Mouse (Mus musculus) granulocyte monocyte progenitor cell, adult 5-6 weeks (primary cell): ENCODE results near the gene Glrx3. TPM values are rescaled to one million over a fixed set of nuclear protein-coding genes. Genes with fewer than 3 reads are reported as not detected.

ENCODE experiments used
- ATAC-seq: replicated peaks from 2 replicates; pipeline ENCODE4 v1.8.0; 2016; ENCODE audit warnings: mild to moderate bottlenecking, moderate TSS enrichment, inconsistent platforms; ENCODE audit not compliant: poor library complexity, severe bottlenecking
- total RNA-seq, 2 experiments: library from RNA; stranded (forward) in 1 of 2; stranded (reverse) in 1 of 2; fragments of 200-712, 200-1000 nt in 1 of 2; fragments of >200 nt in 1 of 2; fragmentation: Nextera tagmentation in 1 of 2; gene quantifications; 2 replicates each; pipeline ENCODE4 v1.2.3; 2014 to 2017

The Glrx3 gene
- total RNA-seq, 2 experiments from 2014 or later = 124 to 181 TPM

DNA sequence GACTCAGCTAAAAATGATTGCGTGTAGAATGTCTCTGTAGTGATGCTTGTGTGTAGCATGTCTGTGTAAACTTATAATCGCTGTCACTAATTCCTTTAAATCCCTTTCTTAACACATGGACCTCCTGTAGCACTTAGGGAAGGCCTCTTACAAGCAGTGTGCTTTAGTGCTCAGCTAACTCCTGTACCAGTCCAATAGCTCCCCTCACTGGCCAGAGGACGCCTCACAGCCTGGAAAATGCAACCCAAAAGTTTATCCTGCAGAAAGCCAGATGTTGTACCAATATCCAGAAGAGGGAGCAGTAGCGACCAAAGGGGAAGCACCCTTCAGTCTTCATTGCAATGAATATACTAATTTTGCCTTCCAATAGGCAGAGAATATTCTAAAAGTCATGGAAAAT lies 30.8 kb downstream of the Glrx3 start:
- peak; percentile 58; the same call in 1 of the 2 replicates for ATAC-seq

DNA sequence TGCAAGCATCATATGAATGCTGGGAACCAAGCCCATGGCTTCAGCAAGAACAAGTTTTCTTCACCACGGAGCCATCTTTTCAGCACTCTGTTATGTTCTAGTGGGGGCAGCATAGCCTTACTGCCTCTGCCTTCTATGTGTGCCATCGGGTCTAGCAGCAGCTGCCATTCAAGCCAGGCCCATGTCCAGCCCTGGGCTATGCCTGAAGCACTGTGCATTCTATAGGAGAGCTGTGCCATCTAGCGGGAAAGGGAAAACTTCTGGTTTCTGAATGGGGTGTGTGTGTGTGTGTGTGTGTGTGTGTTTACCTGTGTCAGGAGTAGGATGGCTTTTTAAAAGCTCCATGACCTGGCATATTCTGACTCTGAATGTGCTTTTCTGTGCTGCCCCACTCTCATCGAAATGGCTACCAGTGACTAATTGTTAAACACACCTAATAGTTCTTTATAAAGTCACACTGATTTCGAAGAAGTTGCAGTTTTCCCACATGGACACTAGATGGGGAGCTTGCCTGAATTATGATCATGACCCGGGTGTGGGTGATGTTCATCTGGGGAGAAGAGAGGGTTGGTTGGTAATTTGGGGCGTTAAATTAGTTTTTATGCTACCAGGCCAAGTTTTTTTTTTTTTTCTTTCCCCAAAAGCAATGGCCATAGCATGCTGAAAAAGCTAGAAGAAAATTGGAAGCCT lies 34.2 kb downstream of the Glrx3 start:
- ATAC-seq = peak; percentile 42; the same call in 1 of the 2 replicates

DNA sequence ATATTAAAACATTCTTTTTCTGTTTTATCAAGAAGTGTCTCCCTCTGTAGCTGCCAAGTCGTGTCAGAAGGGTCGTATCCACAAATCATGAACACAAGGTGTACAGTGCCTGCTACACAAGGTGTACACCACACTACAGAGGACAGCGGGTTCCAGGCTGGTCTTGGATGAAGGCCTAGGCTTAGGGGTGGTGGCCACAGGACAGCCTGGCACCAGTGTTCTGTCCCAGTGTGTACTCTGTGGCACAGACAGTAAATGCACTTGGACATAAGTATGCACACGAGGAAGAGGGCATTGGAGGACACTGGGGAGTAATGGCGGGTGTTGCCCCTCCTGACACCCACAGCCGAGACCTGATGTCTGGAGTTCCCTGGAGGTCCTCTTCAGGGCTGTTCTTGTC lies 34.7 kb downstream of the Glrx3 start:
- no peak; the same call in 1 of the 2 replicates for ATAC-seq

DNA sequence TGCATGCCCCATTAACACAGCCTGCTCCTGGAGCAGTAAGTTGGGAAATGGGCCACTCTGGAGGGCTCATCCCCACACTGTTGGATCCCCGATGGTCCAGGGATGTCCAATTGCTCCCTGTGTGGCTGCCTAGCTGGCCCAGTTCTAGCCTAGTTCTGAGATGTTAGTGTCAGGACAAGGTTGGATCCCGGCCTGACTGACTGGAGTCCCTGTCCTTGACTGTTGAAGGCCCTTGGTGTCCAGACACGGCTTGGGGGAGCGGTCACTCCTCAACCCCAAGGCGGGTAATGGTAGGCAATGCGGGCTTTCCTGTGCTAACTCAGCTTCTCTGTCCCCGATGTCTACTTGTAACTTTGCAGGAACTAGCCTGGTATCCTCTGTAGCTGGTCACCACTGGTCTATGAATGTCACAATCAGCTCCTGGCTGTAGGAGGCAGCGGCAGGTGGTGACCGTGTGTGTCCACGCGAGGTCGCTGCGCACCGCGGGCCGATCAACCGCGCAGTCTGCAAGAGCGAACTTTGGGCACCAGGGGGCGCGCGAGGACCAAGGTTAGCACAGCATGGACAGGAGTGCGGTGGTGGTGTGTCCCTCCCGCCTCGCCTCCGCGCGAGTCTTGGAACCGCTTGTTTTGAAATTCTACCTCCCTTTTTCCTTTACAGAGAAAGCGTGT lies 40.7 kb downstream of the Glrx3 start:
- ATAC-seq = peak; percentile 99

DNA sequence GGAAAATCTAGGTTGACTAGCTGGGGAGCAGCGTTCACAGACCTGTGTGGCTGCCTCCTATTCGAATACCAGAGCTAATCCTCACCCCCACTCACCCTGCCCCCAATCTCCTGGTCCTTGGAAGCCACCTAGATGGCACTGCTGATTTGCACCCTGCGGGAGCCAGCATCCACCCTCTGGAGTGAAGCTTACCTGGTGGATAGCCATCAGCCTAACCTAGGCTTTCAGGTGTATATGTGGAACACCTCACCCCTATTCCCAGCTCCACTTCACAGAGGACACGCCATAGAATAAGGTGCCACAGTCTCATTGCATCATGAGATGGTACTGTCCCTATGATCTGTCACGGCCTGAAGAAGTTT lies 41.2 kb downstream of the Glrx3 start:
- peak; percentile 23 for ATAC-seq

DNA sequence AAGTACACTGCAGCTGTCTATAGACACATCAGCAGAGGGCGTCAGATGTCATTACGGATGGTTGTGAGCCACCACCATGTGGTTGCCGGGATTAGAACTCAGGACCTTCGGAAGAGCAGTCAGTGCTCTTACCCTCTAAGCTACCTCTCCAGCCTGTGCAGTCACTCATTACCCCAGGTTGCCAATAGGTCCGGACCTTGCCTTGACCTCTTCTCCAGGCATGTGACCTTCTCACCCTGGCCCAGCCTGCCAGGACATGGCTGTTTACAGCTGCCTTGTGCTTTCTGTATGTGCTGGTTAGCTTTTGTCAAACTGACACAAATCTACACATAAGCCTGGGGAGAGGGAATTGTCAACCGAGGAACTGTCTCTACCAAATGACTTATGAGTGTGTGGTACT lies 43.4 kb downstream of the Glrx3 start:
- no peak for ATAC-seq

DNA sequence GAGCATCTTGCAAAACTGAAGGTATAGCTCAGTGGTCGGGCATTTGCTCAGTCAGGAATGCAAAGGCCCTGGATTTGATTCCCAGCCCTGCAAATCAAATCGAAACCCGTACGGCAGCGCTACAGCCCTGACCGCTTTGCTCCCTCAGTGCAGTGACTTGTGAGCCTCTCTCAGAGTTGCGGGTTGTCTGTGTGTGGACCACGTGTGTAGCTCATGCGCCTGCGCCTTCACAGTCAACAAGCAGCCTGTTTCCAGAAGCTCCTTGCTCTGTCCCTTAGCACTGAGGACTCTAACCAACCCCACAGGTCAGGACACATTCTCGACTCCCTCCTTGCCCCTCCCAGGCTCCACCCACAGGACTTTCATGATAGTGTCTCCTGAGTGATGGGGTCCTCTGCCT lies 46.6 kb downstream of the Glrx3 start:
- ATAC-seq = no peak

DNA sequence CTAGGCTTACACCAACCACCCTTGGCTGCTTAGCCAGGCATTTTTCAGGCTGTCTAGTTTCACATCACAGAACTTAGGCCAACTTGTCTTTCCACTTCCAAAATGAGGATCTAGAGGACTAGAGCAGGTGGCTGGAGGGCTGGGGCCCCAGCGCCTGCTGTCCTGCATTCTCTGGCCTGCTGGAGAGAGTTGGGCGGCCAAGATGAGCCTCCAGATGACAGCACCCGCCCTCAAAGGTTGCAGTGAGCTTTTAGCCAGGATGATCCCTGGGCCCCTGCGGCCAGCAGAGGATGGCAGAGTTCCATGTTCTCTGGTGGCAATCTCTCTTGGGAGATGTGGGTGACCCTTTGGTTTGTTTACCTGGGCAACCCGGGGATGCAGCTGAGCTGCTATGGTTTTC lies 51.0 kb downstream of the Glrx3 start:
- ATAC-seq = no peak

DNA sequence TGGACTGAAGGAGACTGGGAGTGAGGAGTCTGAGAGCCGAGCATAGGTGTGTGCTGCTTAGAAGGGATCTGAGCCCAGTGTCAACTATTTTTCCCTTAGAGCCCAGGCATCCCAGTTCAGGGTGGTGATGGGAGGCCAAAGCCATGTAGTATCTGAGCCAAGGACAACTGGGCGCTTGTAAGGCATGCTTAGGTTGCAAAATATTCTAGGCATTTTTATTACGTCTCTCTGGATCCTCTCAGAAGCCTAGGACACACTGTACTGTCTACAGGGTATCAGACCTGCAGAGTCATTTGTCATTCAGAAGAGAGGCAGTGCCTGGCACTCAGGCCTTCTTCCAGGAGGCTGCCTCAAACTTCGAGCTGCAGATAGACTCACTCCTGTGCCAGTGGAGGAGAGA lies 53.3 kb downstream of the Glrx3 start:
- no peak for ATAC-seq

DNA sequence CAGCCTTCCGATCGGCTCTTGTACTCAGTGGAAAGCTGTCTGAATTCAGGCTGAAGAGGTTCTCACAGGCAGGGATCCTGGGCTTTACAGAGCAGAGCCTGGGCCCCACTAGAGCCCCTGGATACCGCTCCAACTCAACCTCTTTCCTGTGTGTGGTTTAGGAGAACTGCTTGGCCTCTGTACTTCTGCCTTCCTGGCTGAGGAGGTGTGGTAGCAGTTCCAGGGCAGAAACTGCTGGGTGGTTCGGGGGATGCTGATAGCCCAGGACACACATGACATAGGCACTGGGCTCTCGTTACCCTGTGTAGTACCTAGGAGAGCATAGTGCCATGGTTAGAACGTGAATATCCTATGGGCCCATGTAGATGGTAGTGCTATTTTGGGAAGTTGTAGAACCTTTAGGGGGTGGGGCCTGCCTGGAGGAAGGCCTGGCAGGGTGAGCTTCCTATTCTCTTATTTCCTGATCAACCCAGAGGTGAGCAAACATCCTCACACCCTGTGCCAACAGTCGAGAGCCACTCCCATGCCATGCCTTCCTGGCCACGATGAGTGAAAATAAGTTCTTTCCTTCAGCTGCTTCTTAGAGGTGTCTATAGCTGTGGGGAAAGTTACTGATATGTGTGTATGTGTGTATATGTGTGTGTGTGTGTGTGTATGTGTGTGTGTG lies 55.0 kb downstream of the Glrx3 start:
- peak; percentile 69 for ATAC-seq

DNA sequence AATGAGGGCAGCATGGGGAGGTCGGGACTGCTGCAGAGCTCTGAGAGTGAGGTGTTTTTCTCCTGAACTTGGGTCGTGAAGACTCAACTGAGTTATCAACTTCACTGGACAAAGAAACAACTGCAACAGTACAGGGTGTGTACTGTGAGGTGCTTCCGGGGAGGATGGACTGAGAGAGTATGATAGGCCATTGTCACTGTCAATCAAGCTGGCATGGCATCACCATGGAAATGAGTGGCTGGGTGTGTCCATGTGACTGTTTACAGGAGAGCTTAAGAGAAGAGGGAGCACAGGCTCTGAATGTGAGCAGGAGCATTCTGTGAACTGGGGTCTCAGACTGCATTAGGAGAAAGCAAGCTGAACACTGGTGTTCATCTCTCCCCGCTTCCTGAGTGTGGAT lies 61.3 kb downstream of the Glrx3 start:
- ATAC-seq = no peak

DNA sequence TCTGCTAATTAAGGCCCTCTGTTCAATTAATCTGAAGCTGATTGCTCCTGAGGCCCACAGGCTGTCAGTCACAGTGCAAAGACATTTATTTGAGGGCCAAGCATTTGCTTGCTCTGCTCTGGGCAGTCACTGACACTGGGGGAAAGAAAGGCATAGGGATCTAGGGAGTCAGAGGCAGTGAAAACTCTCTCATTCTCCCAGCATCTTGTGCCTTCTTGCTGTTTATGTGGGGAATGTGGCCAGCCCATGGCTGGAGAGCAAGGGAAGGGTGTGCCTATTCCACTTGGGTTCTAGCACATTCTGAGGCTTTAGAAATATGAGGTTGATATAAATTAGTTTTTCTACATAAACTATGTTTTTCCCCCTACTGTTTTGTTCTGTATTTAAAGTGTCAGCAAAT lies 80.2 kb downstream of the Glrx3 start:
- ATAC-seq = no peak

DNA sequence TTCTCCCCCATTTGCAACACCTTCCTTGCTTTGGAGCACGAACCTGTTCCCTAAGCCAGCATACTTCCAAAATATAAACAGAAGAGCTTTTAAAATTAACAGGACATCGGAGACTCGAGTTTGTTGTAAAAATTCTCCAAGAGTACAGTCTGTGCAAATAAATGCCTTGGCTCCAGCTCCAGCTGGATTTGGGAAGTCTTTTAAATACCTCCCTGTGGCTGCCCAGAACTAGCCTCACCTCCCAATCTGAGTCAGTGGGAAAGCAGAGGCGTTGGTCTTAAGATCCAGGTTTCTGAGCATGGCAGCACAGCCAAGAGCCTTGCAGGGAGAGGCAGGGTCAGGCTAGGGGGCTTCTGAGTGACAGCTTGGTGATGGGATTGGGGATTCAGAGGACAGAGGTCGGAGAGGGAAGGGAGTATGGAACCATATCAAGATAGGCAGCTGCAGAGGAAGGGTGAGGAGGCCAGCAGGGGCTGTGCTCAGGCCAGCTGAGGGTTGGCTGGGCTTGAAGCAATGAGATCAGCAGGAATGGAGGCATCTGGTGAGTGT lies 80.7 kb downstream of the Glrx3 start:
- ATAC-seq = no peak

Other genes with a start within 250 kb of the Glrx3 start
- 0.56 TPM in 1 of 2 replicates, not detected in the other for gene Ebf3, start 123.2 kb upstream of the Glrx3 start, total RNA-seq (2014; fragmentation: Nextera tagmentation)
- gene Ebf3, start 123.2 kb upstream of the Glrx3 start, total RNA-seq (2017) = not detected in 2 replicates
- gene 9430038I01Rik, start 26.9 kb upstream of the Glrx3 start, total RNA-seq (2014; fragmentation: Nextera tagmentation) = 8.6 and 11.3 TPM in 2 replicates
- gene 9430038I01Rik, start 26.9 kb upstream of the Glrx3 start, total RNA-seq (2017) = 15.9 and 16.2 TPM in 2 replicates